Mouse (Mus musculus): ENCODE results near the gene Hyal2.
A peak's percentile ranks its signal among the peaks of the same experiment; 100 is the strongest.

The Hyal2 gene

GRCm38 (mm10) chr9:107567702-107568319, at the start of gene Hyal2:
Gene Hyal2 (plus strand): TSS chr9:107567945.
- DNase-seq, result no peak

- no peak for DNase-seq
These were observed 47.4 kb upstream of the Hyal2 start for GRCm38 (mm10) chr9:107520331-107520730.

GRCm38 (mm10) chr9:107521190-107521589, 46.6 kb upstream of the Hyal2 start:
- DNase-seq, result no peak

- DNase-seq, result no peak
These were observed 45.9 kb upstream of the Hyal2 start for GRCm38 (mm10) chr9:107521711-107522399.

- DNase-seq, result no peak
These were observed 45.4 kb upstream of the Hyal2 start for GRCm38 (mm10) chr9:107522400-107522711.

DNA sequence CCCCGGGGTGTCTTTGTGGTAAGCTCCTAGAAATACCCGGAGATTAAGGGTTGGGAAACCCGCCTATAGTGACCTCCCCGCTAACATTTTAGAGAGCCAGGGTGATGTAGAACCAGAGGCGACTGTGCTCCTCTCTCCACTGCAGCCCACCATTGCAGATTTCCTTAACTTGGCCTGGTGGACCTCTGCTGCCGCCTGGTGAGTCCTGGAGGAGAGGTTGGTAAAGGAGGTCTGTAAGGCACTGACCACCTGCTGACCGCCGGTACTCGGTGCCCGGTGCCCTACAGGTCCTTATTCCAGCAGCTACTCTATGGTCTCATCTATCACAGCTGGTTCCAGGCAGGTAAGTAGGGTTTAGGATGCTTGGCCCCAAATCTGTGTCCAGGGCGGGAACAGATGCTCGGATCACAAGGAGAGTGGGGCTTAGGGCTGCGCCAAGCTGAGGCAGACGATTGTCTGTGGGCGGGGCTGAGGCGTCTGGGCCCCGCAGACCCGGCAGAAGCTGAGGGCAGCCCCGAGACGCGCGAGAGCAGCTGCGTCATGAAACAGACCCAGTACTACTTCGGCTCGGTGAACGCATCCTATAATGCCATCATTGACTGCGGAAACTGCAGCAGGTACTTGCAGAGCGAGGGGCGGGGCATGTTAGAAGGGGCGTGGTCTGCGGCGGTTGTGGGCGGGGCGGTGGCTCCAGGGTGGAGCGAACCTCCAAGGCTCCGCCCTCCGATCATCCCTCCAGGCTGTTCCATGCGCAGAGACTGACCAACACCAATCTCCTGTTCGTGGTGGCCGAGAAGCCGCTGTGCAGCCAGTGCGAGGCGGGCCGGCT, 41.3 kb upstream of the Hyal2 start:
- no peak for DNase-seq

DNA sequence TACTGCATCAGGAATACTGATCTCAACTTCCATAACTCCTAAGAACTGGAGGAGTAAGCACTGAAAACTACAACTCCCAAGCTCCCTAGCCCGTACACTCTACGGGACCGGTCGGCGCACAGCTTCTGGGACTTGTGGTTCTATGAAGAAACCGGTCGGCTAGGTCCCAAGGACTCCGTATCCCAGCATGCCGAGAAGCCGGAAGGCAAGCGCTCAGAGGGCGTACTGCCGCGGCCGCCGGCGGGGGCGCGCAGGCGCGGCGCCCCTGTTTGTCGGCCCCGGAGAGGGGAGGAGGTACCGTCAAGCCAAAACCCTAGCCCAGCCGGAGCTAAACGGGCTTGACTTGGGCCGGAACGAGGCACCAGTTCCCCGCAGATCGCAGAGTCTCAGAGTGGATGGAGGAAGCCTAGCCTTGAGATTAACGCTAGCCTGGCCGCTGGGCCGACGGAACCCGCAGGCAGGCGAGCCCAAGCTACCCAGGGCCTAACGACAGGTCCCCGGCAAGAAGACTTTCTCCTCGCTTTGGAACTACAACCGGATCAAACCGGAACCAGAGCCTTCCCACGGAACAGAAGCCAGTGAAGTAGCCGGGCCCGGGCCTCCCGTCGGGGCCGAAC, 33.8 kb upstream of the Hyal2 start, which contains the start of gene Tmem115:
TSS of gene Tmem115 (plus strand) at position 155 of the 617 bp plus-strand sequence.
- peak; percentile 96 for DNase-seq

DNA sequence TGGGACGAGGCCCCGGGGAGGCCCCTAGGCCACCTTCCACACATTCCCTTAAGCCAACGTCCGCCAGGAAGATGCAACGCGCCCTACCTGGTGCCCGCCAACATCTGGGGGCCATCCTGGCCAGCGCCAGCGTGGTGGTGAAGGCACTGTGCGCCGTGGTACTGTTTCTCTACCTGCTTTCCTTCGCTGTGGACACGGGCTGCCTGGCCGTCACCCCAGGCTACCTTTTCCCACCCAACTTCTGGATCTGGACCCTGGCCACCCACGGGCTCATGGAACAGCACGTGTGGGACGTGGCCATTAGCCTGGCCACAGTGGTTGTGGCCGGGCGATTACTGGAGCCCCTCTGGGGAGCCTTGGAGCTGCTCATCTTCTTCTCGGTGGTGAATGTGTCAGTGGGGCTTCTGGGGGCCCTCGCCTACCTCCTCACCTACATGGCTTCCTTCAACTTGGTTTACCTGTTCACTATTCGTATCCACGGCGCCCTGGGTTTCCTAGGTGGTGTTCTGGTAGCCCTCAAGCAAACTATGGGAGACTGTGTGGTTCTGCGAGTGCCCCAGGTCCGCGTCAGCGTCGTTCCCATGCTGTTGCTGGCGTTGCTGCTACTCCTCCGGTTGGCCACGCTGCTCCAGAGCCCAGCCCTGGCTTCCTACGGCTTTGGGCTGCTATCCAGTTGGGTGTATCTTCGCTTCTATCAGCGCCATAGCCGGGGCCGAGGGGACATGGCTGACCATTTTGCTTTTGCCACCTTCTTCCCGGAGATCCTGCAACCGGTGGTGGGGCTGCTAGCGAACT, 33.1 kb upstream of the Hyal2 start:
- DNase-seq, result peak; percentile 65

- DNase-seq, result no peak
These were observed 29.5 kb upstream of the Hyal2 start for GRCm38 (mm10) chr9:107538231-107538630.

- DNase-seq, result no peak
These were observed 29.0 kb upstream of the Hyal2 start for GRCm38 (mm10) chr9:107538711-107539110.

DNA sequence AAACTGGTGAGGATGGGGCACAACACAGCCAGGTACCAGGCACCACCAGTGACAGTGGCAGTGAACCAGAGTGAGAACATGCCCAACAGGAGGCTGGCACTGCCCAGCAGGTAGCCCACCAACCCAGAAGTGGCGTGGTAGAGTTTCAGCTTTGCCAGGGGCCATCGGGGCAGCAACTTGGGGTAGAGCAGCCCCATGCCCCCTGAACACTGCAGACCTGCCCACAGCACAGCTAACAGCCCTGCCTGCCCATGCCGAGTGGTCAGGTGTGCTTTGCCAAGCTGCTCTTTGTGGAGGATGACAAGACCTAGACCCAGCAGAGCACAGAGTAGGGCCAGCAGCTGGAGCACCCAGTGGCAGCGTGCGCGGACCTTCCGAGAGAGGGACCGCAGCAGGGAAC, 27.8 kb upstream of the Hyal2 start:
- no peak for DNase-seq

GRCm38 (mm10) chr9:107540420-107540819, 27.3 kb upstream of the Hyal2 start:
- no peak for DNase-seq

GRCm38 (mm10) chr9:107541005-107541404, 26.7 kb upstream of the Hyal2 start:
- no peak for DNase-seq

DNA sequence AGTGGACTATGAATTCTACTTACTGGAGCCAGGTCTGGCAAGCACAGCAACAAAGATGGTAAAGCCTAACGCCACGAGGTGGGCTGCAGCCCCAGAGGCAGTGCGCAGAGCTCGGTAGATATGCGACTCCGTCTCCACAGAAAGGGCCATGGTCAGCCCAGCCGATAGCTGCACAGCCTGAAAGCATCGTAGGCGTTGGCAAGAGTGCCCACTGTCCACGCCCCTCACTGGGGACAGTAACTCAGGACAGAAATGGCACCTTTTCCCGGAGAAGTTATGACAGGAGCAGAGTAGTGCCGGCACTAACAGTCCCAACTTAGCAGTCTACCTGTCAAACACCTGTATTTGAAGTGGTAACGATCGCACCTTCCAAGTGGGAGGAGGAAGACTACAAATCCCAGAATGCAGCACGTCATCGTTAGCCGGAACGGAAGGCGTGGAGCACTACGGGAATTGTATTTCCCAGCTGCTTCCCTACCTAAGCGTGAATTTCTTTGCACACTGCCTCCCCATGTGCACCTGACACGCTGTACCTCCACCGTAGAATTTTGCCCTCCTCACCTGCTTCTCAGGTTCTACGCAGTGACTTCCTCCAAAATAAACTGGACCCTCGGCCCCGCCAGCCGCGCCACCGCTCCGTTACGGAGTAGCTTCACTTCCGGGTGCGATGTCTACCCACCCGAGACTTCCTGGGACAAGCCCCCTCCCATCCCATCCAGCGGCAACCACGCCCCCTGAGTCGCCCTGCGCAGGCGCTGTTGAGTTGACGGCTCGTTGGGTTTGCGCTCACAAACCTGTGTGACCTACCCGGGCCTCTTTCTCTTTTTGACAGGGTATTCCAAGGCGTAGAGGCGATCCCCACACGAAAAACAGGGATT, 26.0 kb upstream of the Hyal2 start, which contains the start of the genes Cyb561d2 and Nprl2:
TSS of gene Cyb561d2 (minus strand) at position 720 of the 878 bp plus-strand sequence.
TSS of gene Nprl2 (plus strand) at position 753 of the 878 bp plus-strand sequence.
- DNase-seq, result peak; percentile 94

- DNase-seq, result no peak
These were observed 25.4 kb upstream of the Hyal2 start for GRCm38 (mm10) chr9:107542352-107542686.

GRCm38 (mm10) chr9:107542721-107543120, 25.0 kb upstream of the Hyal2 start:
- DNase-seq, result peak; percentile 63

GRCm38 (mm10) chr9:107543299-107543698, 24.4 kb upstream of the Hyal2 start:
- no peak for DNase-seq

DNA sequence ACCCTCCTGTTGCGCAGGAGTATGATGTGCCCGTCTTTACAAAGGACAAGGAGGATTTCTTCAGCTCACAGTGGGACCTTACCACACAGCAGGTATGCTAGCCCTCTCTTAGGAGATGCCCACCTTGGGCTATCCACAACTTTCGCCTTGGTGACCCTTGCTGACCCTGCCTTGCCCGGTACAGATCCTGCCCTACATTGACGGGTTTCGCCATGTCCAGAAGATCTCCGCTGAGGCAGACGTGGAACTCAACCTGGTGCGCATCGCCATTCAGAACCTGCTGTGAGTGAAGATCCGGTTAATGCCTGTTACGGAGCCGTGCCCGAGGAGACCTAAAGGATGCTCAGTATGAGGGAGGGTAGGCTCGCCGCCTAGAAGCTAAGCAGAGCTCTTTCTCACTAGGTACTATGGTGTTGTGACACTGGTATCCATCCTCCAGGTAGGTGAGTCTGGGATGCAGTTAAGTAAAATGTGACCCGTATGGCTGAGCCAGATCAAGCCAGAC, 23.5 kb upstream of the Hyal2 start:
- peak; percentile 59 for DNase-seq

DNA sequence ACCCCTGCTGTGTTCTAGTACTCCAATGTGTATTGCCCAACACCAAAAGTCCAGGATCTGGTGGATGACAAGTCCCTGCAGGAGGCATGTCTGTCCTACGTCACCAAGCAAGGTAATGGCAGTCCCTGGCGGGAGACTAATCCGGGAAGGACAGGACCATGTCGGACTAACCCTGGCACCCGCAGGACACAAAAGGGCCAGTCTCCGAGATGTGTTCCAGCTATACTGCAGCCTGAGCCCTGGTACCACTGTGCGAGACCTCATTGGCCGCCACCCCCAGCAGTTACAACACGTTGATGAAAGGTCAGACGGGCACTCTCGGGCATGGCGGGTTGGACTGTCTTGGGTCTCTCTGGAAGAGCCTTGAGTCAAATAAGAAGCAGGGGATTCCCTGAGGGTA, 23.0 kb upstream of the Hyal2 start:
- DNase-seq, result peak; percentile 63

GRCm38 (mm10) chr9:107545199-107545598, 22.5 kb upstream of the Hyal2 start:
- DNase-seq, result no peak

GRCm38 (mm10) chr9:107545602-107546001, 22.1 kb upstream of the Hyal2 start:
- peak; percentile 86 for DNase-seq

All from cerebellum, adult 9-10 months (tissue).